Comparison of ENCODE assay signal across 24 mouse cellular contexts in genomic region chr6:5361987-5362386, GRCm38 (mm10). TPM values are rescaled to one million over a fixed set of nuclear protein-coding genes. Genes with fewer than 3 reads are reported as not detected.
A peak's percentile ranks its signal among the peaks of the same experiment; 100 is the strongest.
DNase-seq lines count a peak whose midpoint lies in the region; ATAC-seq and TF ChIP-seq lines count a peak whose summit lies in the region.
"Had no signal": no experiment of that assay in that cellular context is flagged by ENCODE, and none has a peak within 500 bp of the region (broad histone marks: within the 10 kb centered on the region; RNA-seq: fewer than 3 reads in every experiment).

No protein-coding gene starts in this region.

- no peaks in the 10 kb centered on the region for H3K27me3 ChIP-seq in liver, adult 2 months (ENCODE audit: control insufficient read depth, insufficient read depth, low read length)
- no peaks in the 10 kb centered on the region for H3K27me3 ChIP-seq in liver, embryonic 11.5 days (replicated peaks; ENCODE audit: control insufficient read depth, insufficient read depth, low read length)
- H3K27me3 ChIP-seq in MEL (ENCODE audit: control insufficient read depth in 1 of 2, insufficient read depth in 2 of 2, low read length in 2 of 2): no peaks in the 10 kb centered on the region
- H3K27me3 ChIP-seq: hindbrain, embryonic 13.5 days; limb, embryonic 12.5 days; lung, embryonic 15.5 days; neural tube, embryonic 12.5 days had no signal

- no peak overlapping the region for H3K9ac ChIP-seq in liver, adult 2 months (ENCODE audit: low read depth, low read length)
- H3K9ac ChIP-seq in liver, embryonic 11.5 days (ENCODE audit: low read depth, low read length): no peak overlapping the region
- no peak overlapping the region for H3K9ac ChIP-seq in MEL (ENCODE audit: control insufficient read depth, low read depth, low read length, poor library complexity, severe bottlenecking)
- H3K9ac ChIP-seq: hindbrain, embryonic 13.5 days; limb, embryonic 12.5 days; lung, embryonic 15.5 days; neural tube, embryonic 12.5 days had no signal

- H3K9me3 ChIP-seq in liver, embryonic 11.5 days (ENCODE audit: control insufficient read depth, low read length): no peaks in the 10 kb centered on the region
- H3K9me3 ChIP-seq in MEL (replicated peaks; ENCODE audit: insufficient read depth, low read length): no peaks in the 10 kb centered on the region
- H3K9me3 ChIP-seq: hindbrain, embryonic 13.5 days; limb, embryonic 12.5 days; lung, embryonic 15.5 days; neural tube, embryonic 12.5 days had no signal

- H3K4me2 ChIP-seq in liver, embryonic 11.5 days: no peak overlapping the region
- H3K4me2 ChIP-seq: hindbrain, embryonic 13.5 days; limb, embryonic 12.5 days; lung, embryonic 15.5 days; midbrain, embryonic 11.5 days; neural tube, embryonic 12.5 days had no signal

- TF ChIP-seq EP300 in MEL (IDR thresholded peaks at IDR 0.05; ENCODE audit: low read depth in 1 of 2, low read length in 2 of 2): no peak

- H3K79me2 ChIP-seq in liver, adult 2 months (ENCODE audit: control insufficient read depth, insufficient read depth, low read length): no peaks in the 10 kb centered on the region
- H3K79me2 ChIP-seq in MEL (ENCODE audit: control insufficient read depth, insufficient read depth, low read length, poor library complexity) (no peaks in the 10 kb centered on the region), macrophage (ENCODE audit: inconsistent target) (no peaks in the 10 kb centered on the region)

- H3K36me3 ChIP-seq in liver, adult 2 months (ENCODE audit: control insufficient read depth, insufficient read depth, low read length): no peaks in the 10 kb centered on the region
- H3K36me3 ChIP-seq in liver, embryonic 11.5 days (ENCODE audit: control insufficient read depth, insufficient read depth, low read length): no peaks in the 10 kb centered on the region
- H3K36me3 ChIP-seq in MEL (ENCODE audit: control insufficient read depth in 1 of 2, insufficient read depth in 2 of 2, low read length in 2 of 2): peaks cover 0 to 8% of the 10 kb centered on the region in 2 experiments; a peak in 2 of 4 replicates
- H3K36me3 ChIP-seq in macrophage (ENCODE audit: inconsistent target): no peaks in the 10 kb centered on the region
- H3K36me3 ChIP-seq: hindbrain, embryonic 13.5 days; limb, embryonic 12.5 days; lung, embryonic 15.5 days; neural tube, embryonic 12.5 days had no signal

- WGBS in liver, adult 2 months: 84% methylated on average over 6 of the region's 6 CpGs
- 74% methylated on average over 6 of the region's 6 CpGs for WGBS in liver, embryonic 11.5 days
- 10% methylated on average over 6 of the region's 6 CpGs for WGBS in macrophage (ENCODE audit: missing documents)

- no peak overlapping the region for H3K27ac ChIP-seq in liver, adult 2 months (replicated peaks; ENCODE audit: insufficient read depth, low read depth, low read length)
- no peak overlapping the region for H3K27ac ChIP-seq in liver, embryonic 11.5 days (ENCODE audit: low read depth, low read length)
- no peak overlapping the region for H3K27ac ChIP-seq in MEL (ENCODE audit: control insufficient read depth, low read depth, low read length)
- peak overlapping the region; percentile 28; the same call in 1 of the 2 replicates for H3K27ac ChIP-seq in brown adipose tissue, adult 24 weeks (replicated peaks; ENCODE audit: low read depth, low read length)
- peak overlapping the region; percentile 82 for H3K27ac ChIP-seq in macrophage
- H3K27ac ChIP-seq: hindbrain, embryonic 13.5 days; limb, embryonic 12.5 days; lung, embryonic 15.5 days; neural tube, embryonic 12.5 days had no signal

- no peak overlapping the region for H3K4me3 ChIP-seq in liver, adult 2 months (ENCODE audit: insufficient read depth, low read depth, low read length)
- no peak overlapping the region for H3K4me3 ChIP-seq in liver, embryonic 11.5 days (ENCODE audit: low read depth, low read length)
- no peak overlapping the region for H3K4me3 ChIP-seq in MEL (ENCODE audit: control insufficient read depth in 1 of 2, insufficient read depth in 1 of 2, low read depth in 2 of 2, low read length in 2 of 2)
- no peak overlapping the region for H3K4me3 ChIP-seq in brown adipose tissue, adult 24 weeks (ENCODE audit: insufficient read depth, low read depth, low read length)
- H3K4me3 ChIP-seq in macrophage (ENCODE audit: inconsistent target): no peak overlapping the region
- H3K4me3 ChIP-seq: hindbrain, embryonic 13.5 days; limb, embryonic 12.5 days; lung, embryonic 15.5 days; neural tube, embryonic 12.5 days had no signal

- no peak for TF ChIP-seq POLR2A in liver, adult 2 months (IDR thresholded peaks at IDR 0.05; ENCODE audit: extremely low read depth, insufficient read depth, low read length)
- TF ChIP-seq POLR2A in MEL (IDR thresholded peaks at IDR 0.05; ENCODE audit: control insufficient read depth in 1 of 2, insufficient read depth in 1 of 2, low read depth in 1 of 2, low read length in 2 of 2, poor library complexity in 1 of 2): no peak

- H3K4me1 ChIP-seq in liver, adult 2 months (ENCODE audit: control insufficient read depth, insufficient read depth, low read length): no peaks in the 10 kb centered on the region
- H3K4me1 ChIP-seq in liver, embryonic 11.5 days (replicated peaks; ENCODE audit: control insufficient read depth, insufficient read depth, low read length): no peaks in the 10 kb centered on the region
- H3K4me1 ChIP-seq in MEL (ENCODE audit: control insufficient read depth in 1 of 2, insufficient read depth in 2 of 2, low read length in 2 of 2): peaks cover 10% of the 10 kb centered on the region in 2 experiments
- H3K4me1 ChIP-seq in brown adipose tissue, adult 24 weeks (ENCODE audit: control insufficient read depth, insufficient read depth, insufficient read length, low read length): no peaks in the 10 kb centered on the region
- H3K4me1 ChIP-seq: hindbrain, embryonic 13.5 days; limb, embryonic 12.5 days; lung, embryonic 15.5 days; neural tube, embryonic 12.5 days had no signal

- no peak for ATAC-seq in liver, embryonic 11.5 days (replicated peaks; ENCODE audit: low FRiP score)
- ATAC-seq: forebrain, embryonic 14.5 days; inflammation-experienced regulatory T-cells, adult 6 months had no signal

- no peak for TF ChIP-seq RAD21 in MEL (IDR thresholded peaks at IDR 0.05; ENCODE audit: low read depth, low read length)

- TF ChIP-seq CTCF in liver, adult 2 months (IDR thresholded peaks at IDR 0.05; ENCODE audit: low read depth, low read length): no peak
- no peak for TF ChIP-seq CTCF in MEL (IDR thresholded peaks at IDR 0.05 in 2 of 3, conservative IDR thresholded peaks at IDR 0.05 in 1 of 3; ENCODE audit: control insufficient read depth in 1 of 3, insufficient read depth in 1 of 3, low read depth in 2 of 3, low read length in 3 of 3, poor library complexity in 1 of 3, severe bottlenecking in 1 of 3)

- peak; percentile 37 for DNase-seq in liver, adult 2 months (ENCODE audit: extremely low read depth, low read depth, low spot score)
- DNase-seq in liver, embryonic 11.5 days (ENCODE audit: low spot score): no peak
- peak; percentile 27 for DNase-seq in MEL (ENCODE audit: low read depth, low spot score)
- no peak for DNase-seq in cerebellum, postnatal 25 days
- DNase-seq in adrenal gland, postnatal 36 days: no peak
- DNase-seq: adrenal gland, adult 8-10 months; cerebellum, adult 11-12 months; cerebellum, postnatal 14 days; gastrocnemius, postnatal 14 days; kidney, adult 8-10 months; kidney, postnatal 36 days; layer of hippocampus, adult 9-11 months; right cerebral cortex, adult 18-20 months; spleen, adult 18-20 months; thymus, postnatal 25 days had no signal

TF ChIP-seq in MEL, 35 proteins besides CTCF, POLR2A, EP300 and RAD21:
- TF ChIP-seq TBP (IDR thresholded peaks at IDR 0.05; ENCODE audit: low read depth, low read length): no peak
- no peak for TF ChIP-seq MXI1 (IDR thresholded peaks at IDR 0.05; ENCODE audit: low read depth, low read length)
- TF ChIP-seq SIN3A (IDR thresholded peaks at IDR 0.05; ENCODE audit: low read length): no peak
- TF ChIP-seq TCF12 (IDR thresholded peaks at IDR 0.05; ENCODE audit: low read depth, low read length): no peak
- TF ChIP-seq GABPA (IDR thresholded peaks at IDR 0.05; ENCODE audit: low read depth, low read length): no peak
- no peak for TF ChIP-seq HCFC1 (IDR thresholded peaks at IDR 0.05; ENCODE audit: low read depth, low read length)
- no peak for TF ChIP-seq MAZ (IDR thresholded peaks at IDR 0.05; ENCODE audit: low read depth, low read length)
- no peak for TF ChIP-seq ZC3H11A (IDR thresholded peaks at IDR 0.05; ENCODE audit: low read depth, low read length)
- TF ChIP-seq NELFE (IDR thresholded peaks at IDR 0.05; ENCODE audit: low read depth, low read length): no peak
- TF ChIP-seq USF1 (IDR thresholded peaks at IDR 0.05; ENCODE audit: low read depth, low read length): no peak
- no peak for TF ChIP-seq TAL1 (IDR thresholded peaks at IDR 0.05; ENCODE audit: low read length)
- no peak for TF ChIP-seq UBTF (IDR thresholded peaks at IDR 0.05; ENCODE audit: borderline replicate concordance, insufficient read depth, low read depth, low read length)
- TF ChIP-seq CHD1 (IDR thresholded peaks at IDR 0.05; ENCODE audit: low read depth, low read length): no peak

RNA-seq across cellular contexts. Expression of gene Asb4, which starts 21.2 kb away (rescaled TPM):
- 0.18 and 0.27 TPM in 2 replicates for total RNA-seq in liver, adult 2 months (2014; rRNA removed)
- 0.05 and 0.31 TPM in 2 replicates for polyA plus RNA-seq in liver, adult 2 months (2012; rRNA removed)
- polyA plus RNA-seq in liver, embryonic 11.5 days (2014; fragmentation: Nextera tagmentation; extraction: Ambion mirVana): 100 and 109 TPM in 2 replicates
- not detected in 2 replicates for total RNA-seq in MEL (2012; rRNA removed)
- polyA plus RNA-seq in MEL (2012; ENCODE audit: insufficient read depth in 1 of 2, insufficient read length in 2 of 2, low read depth in 1 of 2, low replicate concordance in 2 of 2, missing spikeins in 1 of 2) (not detected), macrophage (2018) (0.98 to 1.6 TPM (median 1.5 TPM) in 3 replicates)
- 0.95 and 1.6 TPM in 2 replicates for polyA plus RNA-seq in brown adipose tissue, adult 24 weeks (2012; ENCODE audit: insufficient read depth, insufficient read length, missing spikeins)
- 1 to 10 TPM in 4 of 26 experiments, under 1 TPM in 14, not detected in 8; 0.21 to 2.3 (median 0.56) TPM for total RNA-seq in macrophage (2018; cell fraction: chromatin; rRNA removed)
- 1 to 10 TPM in 12 of 26 experiments, under 1 TPM in 14; 0.14 to 1.9 (median 0.72) TPM for total RNA-seq in macrophage (2018; cell fraction: cytosol; rRNA removed)
- total RNA-seq in macrophage (2018; cell fraction: nucleus; rRNA removed): 1 to 10 TPM in 3 of 26 experiments, under 1 TPM in 19, not detected in 4; 0.12 to 2.2 (median 0.51) TPM
- total RNA-seq in adrenal gland, postnatal 36 days (2021): 1 to 10 TPM; 3.1 to 5.2 TPM

Comparison
In these comparisons a context has a peak if more than half of its experiments do, and no peak if none do; other contexts are left out.
1. DNase-seq: peak in liver, adult 2 months (single experiment) and MEL (single experiment); none in liver, embryonic 11.5 days (single experiment), cerebellum, postnatal 25 days (0 of 2) and adrenal gland, postnatal 36 days (0 of 2).
2. RNA of gene Asb4, which starts 21.2 kb away (polyA plus RNA-seq): 100 to 109 TPM in liver, embryonic 11.5 days; 0.98 to 1.6 TPM in macrophage, 0.95 to 1.6 TPM in brown adipose tissue, adult 24 weeks, 0.05 to 0.31 TPM in liver, adult 2 months and not detected in MEL; every median in the first group is over 10 times any median in the second.
3. H3K27ac ChIP-seq: peak in brown adipose tissue, adult 24 weeks (single experiment) and macrophage (single experiment); none in liver, adult 2 months (single experiment), liver, embryonic 11.5 days (single experiment) and MEL (single experiment).